Mouse (Mus musculus) hindbrain, embryonic 12.5 days (tissue): ENCODE results near the gene Rln1. TPM values are rescaled to one million over a fixed set of nuclear protein-coding genes. Genes with fewer than 3 reads are reported as not detected.
A peak's percentile ranks its signal among the peaks of the same experiment; 100 is the strongest.

Experiments
- ATAC-seq: fragments of 200-750 bp; cut with Nextera tagmentation; 2 replicates; pipeline ENCODE4 v1.8.0; 2017; ENCODE audit warnings: moderate TSS enrichment; ENCODE audit not compliant: low FRiP score
- H3K27ac ChIP-seq: fragments of 300-500 bp; sonication (generic); 2 replicates; pipeline ENCODE4 v1.5.1; 2016; ENCODE audit warnings: mild to moderate bottlenecking
- H3K27me3 ChIP-seq: fragments of 300-500 bp; sonication (generic); 2 replicates; pipeline ENCODE4 v1.6.1; 2016; ENCODE audit warnings: mild to moderate bottlenecking
- H3K36me3 ChIP-seq: fragments of 300-500 bp; sonication (generic); 2 replicates; pipeline ENCODE4 v1.6.1; 2016; ENCODE audit warnings: mild to moderate bottlenecking
- H3K4me1 ChIP-seq: fragments of 300-500 bp; sonication (generic); 2 replicates; pipeline ENCODE4 v1.6.1; 2016
- H3K4me2 ChIP-seq: fragments of 300-500 bp; sonication (generic); replicated peaks from 2 replicates; pipeline ENCODE4 v1.6.1; 2016; ENCODE audit warnings: mild to moderate bottlenecking
- H3K4me3 ChIP-seq: fragments of 300-500 bp; sonication (generic); 2 replicates; pipeline ENCODE4 v1.5.1; 2016; ENCODE audit warnings: mild to moderate bottlenecking
- H3K9ac ChIP-seq: fragments of 300-500 bp; sonication (generic); 2 replicates; pipeline ENCODE4 v1.6.1; 2016; ENCODE audit warnings: mild to moderate bottlenecking, moderate library complexity
- H3K9me3 ChIP-seq: fragments of 300-500 bp; sonication (generic); replicated peaks from 2 replicates; pipeline ENCODE4 v1.6.1; 2016; ENCODE audit warnings: mild to moderate bottlenecking
- WGBS: fragments of 180-500 bp; shearing (Covaris S2); methylation state at CpG from one replicate; pipeline ENCODE4 v1.1.7; 2016; 5-methylcytosine and 5-hydroxymethylcytosine counted together
- polyA plus RNA-seq: library from polyadenylated mRNA; unstranded; fragments of >200 nt; fragmentation: Nextera tagmentation; extraction: Ambion mirVana; gene quantifications from 2 replicates; pipeline ENCODE4 v1.2.1, GENCODE M21; 2016

The Rln1 gene
- polyA plus RNA-seq, 1 experiment from 2014 or later = 1.3 TPM

DNA sequence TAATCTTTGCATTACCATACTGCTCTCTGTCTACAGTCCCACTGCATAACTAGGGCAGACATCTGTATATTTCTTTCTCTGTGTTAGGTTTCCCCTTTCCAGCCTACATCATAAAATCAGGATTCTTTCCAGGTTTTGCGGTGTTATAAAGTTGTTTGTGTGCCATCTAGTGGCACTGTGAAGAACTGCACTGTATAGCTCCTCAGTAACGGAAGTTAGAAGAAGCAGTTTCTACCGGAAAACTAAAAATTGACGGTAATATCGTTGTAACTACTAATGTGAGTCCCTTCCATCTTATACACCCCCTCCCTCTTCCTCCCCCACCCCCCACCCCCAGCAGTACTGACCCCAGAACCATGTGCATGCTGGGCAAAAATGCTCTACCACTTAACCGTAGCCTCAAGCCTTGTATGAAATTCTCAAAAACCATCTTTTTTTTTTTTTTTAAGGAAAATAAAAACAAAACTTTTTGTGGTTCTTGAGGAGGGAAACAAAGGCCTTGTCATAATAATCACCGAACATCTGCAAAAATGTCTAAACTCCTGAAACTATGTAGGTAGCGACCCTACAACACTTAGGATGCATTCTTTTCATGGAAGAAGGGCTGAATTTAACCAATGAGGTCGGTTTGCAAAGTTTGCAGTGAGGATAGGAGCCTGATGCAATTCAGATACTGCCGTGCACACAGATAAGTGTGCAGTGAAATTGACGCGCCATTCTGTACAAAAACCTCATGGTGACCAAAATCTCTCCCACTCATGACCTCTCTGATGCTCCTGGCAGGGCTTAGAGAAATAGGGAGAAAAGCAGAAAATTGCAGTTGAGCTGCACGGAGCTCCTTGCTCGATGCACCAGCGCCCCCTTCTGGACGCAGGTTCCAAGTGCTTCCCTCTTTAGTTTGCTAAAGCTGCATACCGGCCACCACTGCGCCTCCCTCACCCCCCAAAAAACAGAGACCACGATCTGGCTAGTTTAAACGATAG, 20.7 kb upstream of the Rln1 start:
- peak overlapping the region; percentile 56 for H3K4me2 ChIP-seq
- ATAC-seq = peak; percentile 70
- 6% methylated on average over 20 of the region's 20 CpGs for WGBS
- no peak overlapping the region for H3K9ac ChIP-seq
- H3K27me3 ChIP-seq = no peaks in the 10 kb centered on the region
- H3K27ac ChIP-seq = no peak overlapping the region
- peaks cover 7% of the 10 kb centered on the region; the same call in 1 of the 2 replicates for H3K4me1 ChIP-seq
- peaks cover 4% of the 10 kb centered on the region; the same call in 1 of the 2 replicates for H3K36me3 ChIP-seq
- H3K9me3 ChIP-seq = no peaks in the 10 kb centered on the region
- H3K4me3 ChIP-seq = peak overlapping the region; percentile 23

DNA sequence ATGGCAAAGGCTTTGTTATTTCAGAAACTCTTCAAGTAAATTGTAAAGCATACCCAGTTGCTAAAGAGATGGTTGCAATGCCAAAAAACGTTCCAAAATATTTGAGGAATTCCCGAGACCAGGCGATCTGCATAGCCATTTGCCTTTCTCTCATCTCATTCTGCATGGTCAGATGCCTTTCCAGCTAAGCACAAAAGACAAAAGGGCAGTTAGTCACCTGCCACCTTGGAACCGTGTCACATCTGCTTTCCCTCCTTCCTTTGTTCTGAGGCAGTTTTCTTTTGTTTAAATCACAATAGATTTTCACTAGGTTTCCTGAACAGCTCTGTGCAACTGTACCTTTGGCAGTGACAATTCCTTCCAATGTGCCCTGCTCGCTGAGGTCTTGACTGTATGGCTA, 16.5 kb upstream of the Rln1 start:
- Histone ChIP-seq H3K36me3 (peaks cover 3% of the 10 kb centered on the region; the same call in 1 of the 2 replicates), H3K9ac (no peak overlapping the region), H3K27me3 (no peaks in the 10 kb centered on the region), H3K27ac (no peak overlapping the region), H3K4me2 (no peak overlapping the region), H3K9me3 (no peaks in the 10 kb centered on the region), H3K4me1 (peaks cover 7% of the 10 kb centered on the region; the same call in 1 of the 2 replicates), H3K4me3 (no peak overlapping the region)
- ATAC-seq = no peak
- WGBS = 32% methylated on average over 5 of the region's 5 CpGs

DNA sequence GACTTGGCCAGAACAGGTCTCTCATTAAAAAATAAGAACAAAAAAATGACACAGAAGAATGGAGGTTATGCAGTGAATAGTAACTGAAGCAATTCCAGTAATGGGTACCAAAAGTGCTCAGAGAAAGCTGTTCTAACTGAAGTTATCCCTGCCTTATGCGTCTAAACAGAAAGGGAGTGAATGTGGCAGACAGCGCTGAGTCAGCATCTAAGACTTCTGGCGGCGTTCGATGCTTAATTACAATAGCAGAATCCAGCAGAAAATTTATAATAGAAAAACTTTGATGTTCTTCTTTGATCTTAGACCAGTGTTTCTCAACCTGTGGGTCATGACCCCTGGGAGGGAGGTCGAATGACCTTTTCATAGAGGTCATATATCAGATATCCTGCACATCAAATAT, 11.2 kb upstream of the Rln1 start:
- Histone ChIP-seq H3K9ac (no peak overlapping the region), H3K27me3 (no peaks in the 10 kb centered on the region), H3K4me1 (no peaks in the 10 kb centered on the region), H3K9me3 (no peaks in the 10 kb centered on the region), H3K27ac (no peak overlapping the region), H3K4me3 (no peak overlapping the region), H3K4me2 (no peak overlapping the region), H3K36me3 (peaks cover 3% of the 10 kb centered on the region; the same call in 1 of the 2 replicates)
- 78% methylated on average over 6 of the region's 6 CpGs for WGBS
- ATAC-seq = no peak

DNA sequence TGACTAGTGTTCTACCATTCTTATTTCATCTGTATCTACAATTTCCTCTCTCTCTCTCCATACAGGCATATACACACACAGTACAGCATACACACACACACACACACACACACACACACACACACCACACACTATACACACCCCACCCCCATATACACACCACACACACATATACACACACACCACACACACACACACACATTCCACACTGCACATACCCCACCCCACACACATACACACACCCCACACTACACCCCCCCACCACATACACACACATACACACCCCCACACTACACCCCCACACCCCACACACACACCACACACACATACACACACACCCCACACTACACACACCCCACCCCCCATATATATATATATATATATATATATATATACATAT, 10.4 kb upstream of the Rln1 start:
- ATAC-seq = no peak
- Histone ChIP-seq H3K4me2 (no peak overlapping the region), H3K27ac (no peak overlapping the region), H3K36me3 (peaks cover under 1% of the 10 kb centered on the region; the same call in 1 of the 2 replicates), H3K9ac (no peak overlapping the region), H3K4me1 (no peaks in the 10 kb centered on the region), H3K9me3 (no peaks in the 10 kb centered on the region), H3K4me3 (no peak overlapping the region), H3K27me3 (no peaks in the 10 kb centered on the region)

DNA sequence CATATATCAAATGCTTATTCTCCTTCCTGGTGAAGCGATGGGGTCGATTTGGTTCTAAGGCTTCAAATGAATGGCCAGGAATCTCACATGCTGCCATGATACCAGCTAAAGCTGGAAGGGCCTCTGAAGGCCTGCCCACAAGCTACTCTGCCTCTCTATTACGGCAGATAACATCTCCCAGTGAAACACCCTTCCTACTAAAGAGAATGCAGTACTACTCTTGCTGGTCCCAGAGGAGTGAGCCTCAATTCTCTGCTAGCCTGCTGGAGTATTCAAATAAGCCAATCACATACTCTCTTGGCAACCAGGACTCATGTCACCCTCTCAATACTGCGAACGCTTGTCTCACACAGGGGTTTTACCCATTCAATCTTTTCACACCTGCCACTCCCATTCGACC, 7.8 kb upstream of the Rln1 start:
- no peaks in the 10 kb centered on the region for H3K36me3 ChIP-seq
- H3K9ac ChIP-seq = no peak overlapping the region
- H3K4me3 ChIP-seq = no peak overlapping the region
- H3K4me1 ChIP-seq = no peaks in the 10 kb centered on the region
- no peaks in the 10 kb centered on the region for H3K9me3 ChIP-seq
- H3K27ac ChIP-seq = no peak overlapping the region
- no peaks in the 10 kb centered on the region for H3K27me3 ChIP-seq
- 84% methylated on average over 6 of the region's 6 CpGs for WGBS
- no peak overlapping the region for H3K4me2 ChIP-seq
- ATAC-seq = no peak

DNA sequence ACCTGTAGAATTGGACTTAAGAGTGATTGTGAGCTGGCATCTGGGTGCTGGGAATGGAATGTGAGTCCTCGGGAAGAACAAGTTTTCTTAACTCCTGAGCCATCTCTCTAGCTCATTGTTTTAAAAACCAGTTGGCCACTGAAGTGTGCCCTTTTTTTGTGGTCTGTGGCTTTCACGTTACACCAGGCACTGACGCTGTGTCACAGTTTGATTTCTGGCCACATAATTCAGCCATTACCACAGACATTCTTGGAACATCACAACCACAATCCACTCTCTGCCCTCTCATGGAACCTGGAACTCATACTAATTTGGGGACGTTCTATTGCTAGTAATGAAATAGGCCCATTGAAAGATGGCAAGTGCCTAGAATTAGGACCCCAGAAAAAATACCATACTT, 6.6 kb upstream of the Rln1 start:
- Histone ChIP-seq H3K4me1 (no peaks in the 10 kb centered on the region), H3K36me3 (no peaks in the 10 kb centered on the region), H3K9ac (no peak overlapping the region), H3K4me3 (no peak overlapping the region), H3K27me3 (no peaks in the 10 kb centered on the region), H3K27ac (no peak overlapping the region), H3K4me2 (no peak overlapping the region), H3K9me3 (no peaks in the 10 kb centered on the region)
- no peak for ATAC-seq
- WGBS = 86% methylated on average over 4 of the region's 4 CpGs

DNA sequence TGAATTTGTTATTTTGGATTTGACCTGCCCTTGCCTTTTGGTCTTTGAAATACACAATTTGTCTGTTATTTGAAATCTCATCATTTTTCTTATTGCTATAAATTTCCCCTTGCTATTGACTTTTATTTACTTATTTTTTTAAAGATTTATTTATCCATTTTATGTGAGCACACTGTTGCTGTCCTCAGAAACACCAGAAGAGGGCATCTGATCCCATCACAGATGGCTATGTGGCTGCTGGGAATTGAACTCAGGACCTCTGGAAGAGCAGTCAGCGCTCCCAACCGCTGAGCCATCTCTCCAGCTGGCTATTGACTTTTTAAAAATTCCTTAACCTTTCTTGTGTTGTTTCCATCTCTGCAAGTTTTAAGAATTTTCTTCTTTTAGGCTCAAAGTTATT, 2.2 kb upstream of the Rln1 start:
- ATAC-seq = no peak
- WGBS = 87% methylated on average over 2 of the region's 2 CpGs
- H3K4me1 ChIP-seq = peaks cover 5% of the 10 kb centered on the region; the same call in 1 of the 2 replicates
- H3K27ac ChIP-seq = no peak overlapping the region
- no peaks in the 10 kb centered on the region for H3K36me3 ChIP-seq
- no peak overlapping the region for H3K9ac ChIP-seq
- H3K9me3 ChIP-seq = no peaks in the 10 kb centered on the region
- no peak overlapping the region for H3K4me2 ChIP-seq
- H3K4me3 ChIP-seq = no peak overlapping the region
- peaks cover 8% of the 10 kb centered on the region; the same call in 1 of the 2 replicates for H3K27me3 ChIP-seq

DNA sequence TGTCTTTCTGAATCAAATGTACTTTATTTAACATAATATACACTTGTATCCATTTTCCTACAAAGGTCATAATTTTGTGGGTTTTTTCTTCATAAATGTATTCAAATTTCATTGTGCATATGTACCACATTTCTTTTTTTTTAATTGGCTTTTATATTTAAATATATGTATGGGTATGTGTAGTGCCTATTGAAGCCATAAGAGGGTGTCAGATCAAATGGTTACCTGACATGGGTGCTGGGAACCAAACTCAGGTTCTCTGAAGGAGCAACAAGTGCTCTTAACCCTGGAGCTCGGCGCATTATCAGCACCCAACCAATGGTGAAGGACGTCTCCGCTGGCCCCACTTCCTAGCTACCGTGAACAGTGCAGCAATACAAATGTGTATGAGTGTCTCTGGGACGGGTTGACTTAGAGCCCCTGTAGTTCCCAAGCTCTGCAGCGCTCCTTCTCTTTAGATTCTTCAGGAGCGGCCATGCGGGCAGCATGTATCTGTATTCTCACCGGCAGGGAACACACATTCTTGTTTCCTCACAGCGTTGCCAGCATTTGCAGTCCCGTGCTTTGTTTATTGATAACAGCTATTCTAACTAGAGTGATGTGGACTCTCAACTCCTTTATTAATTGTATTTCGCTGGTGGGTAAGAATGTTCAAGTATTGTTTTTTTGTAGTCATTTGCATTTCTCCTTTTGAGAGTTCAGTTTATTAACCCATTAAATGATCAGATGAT, 7.5 kb downstream of the Rln1 start:
- H3K4me2 ChIP-seq = no peak overlapping the region
- no peaks in the 10 kb centered on the region for H3K36me3 ChIP-seq
- ATAC-seq = no peak
- no peak overlapping the region for H3K27ac ChIP-seq
- peaks cover 5% of the 10 kb centered on the region; the same call in 1 of the 2 replicates for H3K27me3 ChIP-seq
- H3K4me3 ChIP-seq = no peak overlapping the region
- no peak overlapping the region for H3K9ac ChIP-seq
- H3K4me1 ChIP-seq = peaks cover 6% of the 10 kb centered on the region
- WGBS = 83% methylated on average over 13 of the region's 13 CpGs
- no peaks in the 10 kb centered on the region for H3K9me3 ChIP-seq

DNA sequence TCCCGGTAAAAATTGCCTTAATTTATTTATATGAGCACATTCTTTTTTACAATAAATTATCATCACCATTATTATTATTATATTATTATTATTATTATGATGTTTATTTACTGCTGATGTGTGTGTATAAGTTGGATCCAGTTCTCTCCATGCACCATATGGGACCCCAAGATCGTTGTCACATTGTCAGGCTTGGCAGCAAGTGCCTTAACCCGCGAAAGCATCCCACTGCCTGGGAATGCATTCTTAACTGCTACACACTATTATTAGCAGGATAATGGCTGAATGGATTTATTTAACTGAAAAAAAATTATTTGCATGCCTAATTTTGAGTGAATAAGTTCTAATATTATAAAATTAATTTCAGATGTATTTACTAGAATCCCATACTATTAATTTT, 8.1 kb downstream of the Rln1 start:
- Histone ChIP-seq H3K4me3 (no peak overlapping the region), H3K9me3 (no peaks in the 10 kb centered on the region), H3K27ac (no peak overlapping the region), H3K4me1 (peaks cover 6% of the 10 kb centered on the region), H3K36me3 (no peaks in the 10 kb centered on the region), H3K4me2 (no peak overlapping the region), H3K9ac (no peak overlapping the region), H3K27me3 (peaks cover 5% of the 10 kb centered on the region; the same call in 1 of the 2 replicates)
- ATAC-seq = no peak
- 93% methylated on average over 4 of the region's 4 CpGs for WGBS

DNA sequence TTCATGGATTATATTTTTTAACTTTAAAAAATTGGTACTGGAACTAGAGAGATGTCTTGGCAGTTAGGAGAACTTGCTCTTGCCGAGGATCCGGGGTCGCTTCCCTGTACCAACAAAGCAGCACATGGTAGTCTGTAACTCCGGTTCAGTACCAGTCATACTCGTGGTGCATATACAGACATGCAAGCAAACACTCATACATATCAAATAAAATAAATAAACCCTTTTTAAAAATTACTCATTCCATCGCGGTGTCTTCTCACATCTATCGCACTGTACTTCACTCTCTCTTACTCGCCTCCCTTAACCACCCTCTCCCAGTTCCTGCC, 8.7 kb downstream of the Rln1 start:
- no peaks in the 10 kb centered on the region for H3K9me3 ChIP-seq
- H3K36me3 ChIP-seq = no peaks in the 10 kb centered on the region
- 66% methylated on average over 9 of the region's 9 CpGs for WGBS
- H3K27ac ChIP-seq = no peak overlapping the region
- peaks cover 5% of the 10 kb centered on the region; the same call in 1 of the 2 replicates for H3K27me3 ChIP-seq
- 0 out of 2 replicates have a peak, but pooled peaks have one; percentile 26 for ATAC-seq
- peaks cover 6% of the 10 kb centered on the region for H3K4me1 ChIP-seq
- H3K4me3 ChIP-seq = no peak overlapping the region; the same call in 1 of the 2 replicates
- H3K4me2 ChIP-seq = no peak overlapping the region
- no peak overlapping the region for H3K9ac ChIP-seq

DNA sequence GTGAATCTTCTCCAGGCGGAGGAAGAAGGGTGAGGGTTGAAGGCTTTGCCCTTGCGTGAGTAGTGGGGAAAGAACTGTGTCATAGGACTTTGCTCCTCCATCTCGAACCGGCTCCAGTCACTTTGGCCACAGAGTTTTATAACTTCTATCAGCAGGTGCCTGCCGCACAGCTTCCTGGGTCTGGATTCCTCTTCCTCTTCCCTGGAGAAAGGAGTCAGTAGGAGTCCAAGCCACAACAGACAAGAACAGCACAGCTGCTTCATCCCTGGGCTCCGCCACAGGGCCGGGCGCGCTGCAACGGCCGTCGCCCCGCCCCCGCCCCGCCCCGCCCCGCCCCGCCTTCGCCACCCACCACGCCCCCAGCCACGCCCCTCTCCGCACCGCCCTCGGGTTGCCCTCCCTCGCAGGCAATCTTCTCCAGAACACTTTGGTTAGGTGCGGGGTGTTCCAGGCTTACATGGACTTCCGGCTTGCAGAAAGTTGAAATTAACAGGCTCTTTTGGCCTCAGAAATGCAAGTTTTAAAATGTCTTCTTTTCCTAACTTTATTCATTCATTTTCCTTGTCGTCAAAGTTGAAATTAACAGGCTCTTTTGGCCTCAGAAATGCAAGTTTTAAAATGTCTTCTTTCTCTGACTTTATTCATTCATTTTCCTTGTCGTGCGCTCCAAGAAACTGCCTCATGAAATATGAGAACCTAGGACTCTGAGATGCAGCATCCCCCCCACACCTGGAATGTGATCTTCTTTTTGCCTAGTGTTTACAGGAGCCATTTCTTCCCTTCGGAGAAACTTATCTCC, 9.2 kb downstream of the Rln1 start, which contains the start of gene Insl6:
Insl6 (minus strand) TSS at position 304 of the 799 bp plus-strand sequence.
- no peak within 1 kb of the TSS; the same call in 1 of the 2 replicates for H3K9ac ChIP-seq
- no peaks in the 10 kb centered on the region for H3K9me3 ChIP-seq
- peaks cover 6% of the 10 kb centered on the region for H3K4me1 ChIP-seq
- H3K4me3 ChIP-seq = peak within 1 kb of the TSS; percentile 31
- no peaks in the 10 kb centered on the region for H3K36me3 ChIP-seq
- H3K27ac ChIP-seq = no peak within 1 kb of the TSS
- WGBS = 6% methylated on average over 23 of the region's 31 CpGs
- peak; percentile 82 for ATAC-seq
- peak within 1 kb of the TSS; percentile 58 for H3K4me2 ChIP-seq
- peaks cover 5% of the 10 kb centered on the region; the same call in 1 of the 2 replicates for H3K27me3 ChIP-seq
